Mouse (Mus musculus) liver, adult (tissue): ENCODE measurements around the gene Hoxc8.

Experiments
- GATA4 ChIP-seq: IDR thresholded peaks from 2 replicates; pipeline ENCODE4 v1.6.1; 2014; ENCODE audit warnings: mild to moderate bottlenecking, low read length; ENCODE audit not compliant: insufficient replicate concordance

The Hoxc8 gene

DNA sequence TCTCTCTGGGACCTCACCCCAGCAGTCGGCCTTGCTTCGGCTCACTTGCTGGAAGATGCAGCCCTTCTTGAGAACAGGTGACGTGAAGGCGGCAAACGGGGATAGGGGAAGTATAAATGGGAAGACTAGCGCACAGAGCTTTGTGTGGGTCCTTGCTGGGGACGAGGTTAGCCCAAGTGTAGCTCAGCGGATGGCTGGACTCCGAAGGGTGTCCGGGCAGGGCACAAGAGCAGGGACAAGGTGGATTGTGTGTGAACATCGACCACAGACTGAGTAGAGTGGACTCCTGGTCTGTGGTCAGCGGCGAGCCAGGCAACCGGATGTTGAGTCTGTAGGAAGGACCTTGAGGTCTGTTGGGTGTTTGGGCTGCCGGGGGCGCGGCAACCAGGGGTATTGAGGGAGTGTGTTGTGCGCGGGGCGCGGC lies 14.7 kb upstream of the Hoxc8 start:
- TF ChIP-seq GATA4: no peak

DNA sequence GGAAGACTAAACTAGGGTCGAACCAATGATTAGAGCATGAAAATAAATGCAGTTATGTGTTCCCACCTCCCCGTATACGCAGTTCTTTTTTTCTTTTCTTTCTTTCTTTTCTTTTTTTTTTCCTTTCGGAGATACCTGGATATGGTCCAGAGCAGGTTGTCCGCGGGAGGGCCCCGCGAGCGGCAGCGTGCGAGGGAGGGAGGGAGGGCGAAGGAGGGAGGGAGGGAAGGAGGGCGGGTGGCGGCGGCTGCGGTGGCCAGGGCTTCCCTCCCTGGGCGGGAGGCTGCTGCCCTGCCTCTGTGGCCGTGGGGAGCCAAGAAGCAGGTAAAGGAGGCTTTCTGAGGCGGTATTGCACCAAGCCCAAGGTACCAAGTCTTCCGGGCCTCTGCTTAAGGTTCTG lies 14.2 kb upstream of the Hoxc8 start, which contains the start of gene Hoxc9:
Gene Hoxc9, plus strand, starts transcription at position 269 of the 400 bp plus-strand sequence.
- no peak for TF ChIP-seq GATA4

DNA sequence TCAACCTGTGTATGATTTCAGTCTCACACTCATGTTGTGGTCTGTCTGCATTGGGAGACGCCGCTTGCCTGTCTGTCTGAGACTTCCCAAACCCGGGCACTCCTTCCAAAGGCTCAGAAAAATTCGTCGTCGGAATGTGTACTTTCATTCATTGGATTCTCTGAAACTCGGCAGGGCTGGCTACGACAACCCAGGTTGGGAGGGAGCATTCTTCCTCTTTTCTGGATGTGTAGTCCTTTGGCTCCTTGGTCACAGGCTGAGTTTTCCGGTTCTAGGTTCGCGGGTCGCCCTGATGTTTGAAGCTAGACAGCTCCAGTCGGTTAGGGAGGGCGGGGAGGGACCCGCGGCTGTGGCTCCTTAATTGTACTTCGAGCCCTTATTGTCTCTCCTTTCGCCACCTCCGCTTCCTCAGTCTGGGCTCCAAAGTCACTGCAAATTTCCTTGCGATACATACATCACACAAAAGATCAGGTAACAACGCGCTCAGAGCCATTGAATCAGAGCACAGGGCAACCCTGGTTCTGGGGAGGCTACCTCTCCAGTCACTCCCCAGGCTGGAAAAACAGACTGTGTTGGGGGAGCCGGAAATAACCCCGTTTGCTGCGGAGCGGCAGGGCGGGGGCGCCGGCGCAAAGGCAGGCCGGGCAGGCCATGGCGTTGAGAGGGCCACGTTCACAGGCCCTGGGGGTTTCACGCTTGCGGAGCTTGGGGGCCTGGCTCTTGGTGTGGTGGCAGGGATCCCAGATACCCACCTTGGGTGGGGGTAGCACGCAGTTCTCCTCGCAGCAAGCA lies 13.6 kb upstream of the Hoxc8 start:
- TF ChIP-seq GATA4: no peak

DNA sequence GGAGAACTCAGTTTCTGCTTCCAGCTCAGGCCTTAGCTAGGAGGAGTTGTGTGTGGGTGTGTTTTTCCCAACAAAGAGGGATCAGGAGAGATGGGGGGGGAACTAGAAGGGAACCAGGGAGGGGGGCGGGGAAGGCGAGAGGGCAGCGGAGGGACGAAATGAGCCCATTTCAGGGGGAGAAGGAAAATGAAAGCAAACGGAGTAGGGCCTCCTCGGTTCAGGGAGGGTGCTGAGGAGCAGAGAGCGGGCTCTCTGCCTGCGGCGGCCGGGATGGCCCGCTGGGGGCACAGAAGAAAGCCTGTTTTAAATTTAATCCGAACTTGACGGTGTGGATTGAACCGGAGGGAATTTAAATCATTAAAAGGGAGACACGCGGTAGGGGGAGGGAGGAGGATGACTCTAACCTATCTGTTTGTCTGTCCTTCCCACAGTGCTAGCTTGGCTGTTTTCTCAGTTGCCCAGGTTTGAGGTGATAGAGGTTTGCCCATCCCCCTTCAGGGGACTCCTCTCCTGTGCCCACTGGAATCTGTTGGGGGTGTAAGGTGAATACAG lies 12.9 kb upstream of the Hoxc8 start:
- TF ChIP-seq GATA4: no peak

DNA sequence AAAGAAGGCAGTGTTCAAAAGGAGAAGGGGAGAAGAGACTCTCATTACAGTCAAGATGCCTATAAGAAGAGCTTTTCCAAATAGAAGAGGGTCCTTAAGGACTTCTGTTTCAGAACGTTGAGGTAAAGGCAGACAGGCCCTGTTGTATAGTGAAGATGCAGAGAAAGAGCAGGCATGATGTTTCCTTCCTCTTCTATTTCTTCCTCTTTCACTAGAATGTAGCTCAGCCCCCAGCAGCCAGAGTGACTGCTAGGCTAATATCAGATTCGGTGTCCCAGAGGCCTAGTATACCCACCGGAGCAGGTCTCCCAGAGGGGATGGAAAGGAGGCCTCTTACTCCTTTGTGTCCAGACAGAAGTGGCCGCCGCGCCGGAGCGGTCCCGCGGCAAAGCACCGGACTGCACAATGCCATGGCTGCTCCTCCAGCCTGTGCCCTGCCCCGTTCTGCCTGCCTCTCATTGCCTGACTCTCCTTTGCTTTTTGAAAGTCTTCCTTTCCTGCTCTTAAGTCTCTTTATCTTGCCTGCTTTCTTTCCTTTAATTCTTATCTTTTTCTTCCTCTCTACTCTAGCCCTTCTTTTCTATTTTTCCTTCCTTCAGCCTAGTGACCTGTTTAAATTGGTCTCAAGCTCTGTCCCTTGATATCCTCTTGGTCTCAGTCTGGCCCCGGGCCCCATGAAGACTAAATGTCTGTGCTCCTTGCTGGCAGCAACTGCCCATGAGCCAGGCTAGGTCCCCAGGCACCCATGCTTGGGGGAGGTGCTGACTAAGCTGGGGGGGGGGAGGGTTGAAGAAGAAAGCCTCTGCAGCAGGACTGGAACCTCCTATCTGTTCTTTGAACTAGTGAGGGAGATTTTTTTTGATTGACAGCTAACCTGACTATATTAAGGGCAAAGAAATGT lies 11.5 kb upstream of the Hoxc8 start:
- no peak for TF ChIP-seq GATA4

DNA sequence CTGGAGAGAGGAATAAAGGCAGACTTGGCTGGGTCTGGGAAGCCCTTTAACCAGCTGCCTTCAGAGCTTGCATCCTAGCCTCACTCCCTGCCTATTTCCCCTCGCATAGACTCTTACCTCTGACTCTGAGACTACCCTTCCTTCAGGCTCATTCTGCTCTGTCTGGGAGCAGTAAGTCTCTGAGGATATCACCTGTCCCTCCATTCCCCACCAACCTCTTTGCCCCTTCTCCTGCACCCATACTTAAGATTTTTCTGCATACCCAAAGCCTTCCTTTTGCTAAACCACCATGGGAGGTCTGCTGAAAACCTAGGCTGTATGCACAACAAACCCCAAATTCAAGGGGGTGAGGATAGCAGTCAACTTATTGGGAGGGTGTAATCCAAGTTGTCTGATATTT lies 10.5 kb upstream of the Hoxc8 start:
- no peak for TF ChIP-seq GATA4

DNA sequence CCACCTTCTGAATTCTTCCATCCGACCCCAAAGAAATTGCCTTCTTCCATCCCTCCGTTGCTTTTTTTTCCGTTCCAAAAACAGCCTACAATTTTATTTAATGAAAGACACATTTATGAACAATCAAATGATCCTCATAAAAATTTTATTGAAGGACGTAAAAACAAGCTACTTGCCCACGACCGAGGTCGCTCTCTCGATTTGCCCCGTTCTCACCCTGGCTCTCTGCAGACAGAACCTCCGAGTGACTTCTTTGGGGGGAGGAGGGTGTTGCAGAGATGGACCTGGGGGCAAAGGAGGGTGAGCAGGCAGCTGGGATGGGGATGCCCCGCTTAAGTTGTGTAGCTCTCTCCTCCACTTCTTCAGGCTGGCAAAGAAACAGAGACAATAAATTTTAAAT lies 10.1 kb upstream of the Hoxc8 start:
- TF ChIP-seq GATA4: no peak

DNA sequence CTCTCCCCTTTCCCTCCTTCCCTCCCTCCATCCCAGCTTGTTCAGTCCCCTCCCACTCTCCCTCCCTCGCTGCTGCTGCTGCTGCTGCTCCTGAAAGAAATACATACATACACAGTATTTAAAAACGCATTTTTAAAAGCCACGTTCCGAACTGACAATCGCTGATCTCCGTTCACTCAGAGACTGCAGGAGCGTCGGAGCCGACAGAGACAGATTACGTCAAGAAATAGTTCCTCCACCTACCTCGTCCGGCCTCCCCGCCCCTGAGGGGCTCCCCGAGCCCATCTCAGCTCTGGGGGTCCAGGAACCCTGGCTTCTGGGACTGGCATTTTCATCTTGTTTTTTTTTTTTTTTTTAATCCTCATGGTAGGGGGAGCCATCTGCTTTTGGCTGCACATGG lies 9.5 kb upstream of the Hoxc8 start:
- TF ChIP-seq GATA4: no peak

DNA sequence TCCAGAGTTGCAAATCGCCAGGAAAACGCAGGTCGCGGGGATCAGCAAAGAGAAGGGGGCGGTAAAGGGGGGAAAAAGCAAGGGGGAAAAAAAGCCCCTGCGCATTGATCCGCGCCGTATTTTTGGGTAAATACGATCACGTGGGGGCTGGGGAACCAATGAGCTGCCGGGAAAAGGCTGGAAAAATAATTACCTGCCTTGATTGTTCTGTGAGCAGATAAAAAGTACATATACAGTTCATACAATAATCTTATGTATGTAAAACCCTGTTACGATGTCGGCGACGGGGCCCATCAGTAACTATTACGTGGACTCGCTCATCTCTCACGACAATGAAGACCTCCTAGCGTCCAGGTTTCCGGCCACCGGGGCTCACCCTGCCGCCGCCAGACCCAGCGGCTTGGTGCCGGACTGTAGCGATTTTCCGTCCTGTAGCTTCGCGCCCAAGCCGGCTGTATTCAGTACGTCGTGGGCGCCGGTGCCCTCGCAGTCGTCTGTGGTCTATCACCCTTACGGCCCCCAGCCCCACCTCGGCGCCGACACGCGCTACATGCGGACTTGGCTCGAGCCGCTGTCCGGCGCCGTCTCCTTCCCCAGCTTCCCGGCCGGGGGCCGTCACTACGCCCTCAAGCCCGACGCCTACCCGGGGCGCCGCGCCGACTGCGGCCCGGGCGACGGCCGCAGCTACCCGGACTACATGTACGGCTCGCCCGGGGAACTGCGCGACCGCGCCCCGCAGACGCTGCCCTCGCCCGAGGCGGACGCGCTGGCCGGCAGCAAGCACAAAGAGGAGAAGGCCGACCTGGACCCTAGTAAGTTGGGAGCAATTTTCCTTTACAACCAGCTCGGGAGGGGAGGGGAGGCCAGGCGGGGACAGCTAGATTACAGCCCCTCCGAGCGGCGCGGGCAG lies 8.8 kb upstream of the Hoxc8 start:
- TF ChIP-seq GATA4: no peak

DNA sequence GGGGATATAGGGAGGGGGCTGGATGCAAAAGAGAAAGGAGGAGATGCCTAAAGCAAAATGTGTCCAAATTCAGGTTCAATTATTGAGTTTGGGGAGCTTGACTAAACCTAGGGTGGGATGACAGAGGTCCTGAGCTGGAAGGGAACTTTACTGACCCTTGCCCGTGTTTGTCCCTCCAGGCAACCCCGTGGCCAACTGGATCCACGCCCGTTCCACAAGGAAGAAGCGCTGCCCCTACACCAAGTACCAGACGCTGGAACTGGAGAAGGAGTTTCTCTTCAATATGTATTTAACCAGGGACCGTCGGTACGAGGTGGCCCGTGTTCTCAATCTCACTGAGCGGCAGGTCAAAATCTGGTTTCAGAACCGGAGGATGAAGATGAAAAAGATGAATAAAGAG lies 6.7 kb upstream of the Hoxc8 start:
- no peak for TF ChIP-seq GATA4

DNA sequence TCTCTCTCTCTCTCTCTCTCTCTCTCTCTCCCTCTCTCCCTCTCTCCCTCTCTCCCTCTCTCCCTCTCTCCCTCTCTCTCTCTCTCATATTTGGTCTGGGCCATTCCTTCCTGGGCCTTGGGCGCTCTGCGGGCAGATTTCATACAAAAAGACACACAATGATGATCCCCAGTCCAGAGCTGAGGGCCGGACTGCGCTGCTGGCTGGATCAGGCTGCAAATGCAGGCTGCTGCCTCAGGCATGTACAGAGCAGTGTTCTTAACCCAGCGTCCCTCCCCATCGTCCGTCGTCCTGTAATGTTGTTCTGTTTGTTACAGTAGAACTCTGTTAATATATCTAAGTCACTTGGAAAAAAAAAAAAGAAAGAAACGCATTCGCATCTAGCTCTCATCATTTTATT lies 5.9 kb upstream of the Hoxc8 start:
- TF ChIP-seq GATA4: no peak

DNA sequence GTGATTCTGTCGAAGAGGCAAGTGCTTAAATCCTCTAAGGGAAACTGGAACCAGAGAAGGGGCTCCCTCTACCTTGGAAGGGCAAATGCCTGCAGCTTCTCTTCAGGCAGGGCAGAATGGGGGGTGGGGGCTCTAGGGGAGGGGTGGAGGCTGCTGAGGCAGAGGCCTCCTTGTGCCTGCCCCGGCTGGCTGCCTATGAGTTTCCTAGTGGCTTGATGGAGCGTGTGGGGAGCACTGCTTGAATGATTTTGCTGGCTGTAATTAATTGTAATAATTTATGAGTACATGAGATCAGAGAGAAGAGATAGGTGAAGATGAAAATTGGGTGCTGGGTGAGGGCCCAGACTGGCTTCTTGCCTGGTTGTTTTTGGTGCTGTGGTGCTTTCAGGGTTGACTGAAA lies 5.5 kb upstream of the Hoxc8 start:
- no peak for TF ChIP-seq GATA4

DNA sequence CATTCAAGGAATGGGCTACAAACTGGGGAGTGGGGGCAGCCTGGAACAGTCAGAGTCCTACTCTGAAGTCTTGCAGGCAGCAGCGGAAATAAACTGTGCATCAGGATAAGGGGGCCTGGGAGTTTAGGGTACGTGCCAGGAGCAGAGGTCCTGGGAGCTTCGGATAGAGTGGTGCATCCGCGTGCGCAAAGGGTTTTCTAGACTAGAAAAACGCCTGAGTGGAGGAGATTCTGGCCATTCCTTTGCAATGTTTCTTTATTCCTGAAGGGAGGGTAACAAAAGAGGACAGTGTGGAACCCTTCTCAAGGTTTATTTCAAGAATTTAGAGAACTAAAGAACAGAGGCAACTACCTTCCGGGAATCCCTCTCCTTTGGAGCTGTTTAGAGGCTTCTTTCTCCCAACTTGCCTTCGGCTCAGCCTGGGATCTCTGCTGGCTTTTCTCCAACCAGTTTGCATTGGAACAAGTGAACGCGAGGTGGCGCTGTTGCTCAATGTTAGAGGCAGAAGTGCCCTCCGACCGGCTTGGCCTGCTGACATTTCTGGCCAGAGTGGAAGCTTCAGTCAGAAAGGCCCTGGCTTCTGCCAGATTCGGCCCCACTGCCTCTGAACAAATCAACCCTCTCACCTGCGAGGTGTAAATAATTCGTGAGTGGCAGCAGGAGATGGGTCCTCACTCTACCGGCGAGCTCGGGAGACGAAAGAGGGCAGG lies 3.1 kb upstream of the Hoxc8 start:
- no peak for TF ChIP-seq GATA4

DNA sequence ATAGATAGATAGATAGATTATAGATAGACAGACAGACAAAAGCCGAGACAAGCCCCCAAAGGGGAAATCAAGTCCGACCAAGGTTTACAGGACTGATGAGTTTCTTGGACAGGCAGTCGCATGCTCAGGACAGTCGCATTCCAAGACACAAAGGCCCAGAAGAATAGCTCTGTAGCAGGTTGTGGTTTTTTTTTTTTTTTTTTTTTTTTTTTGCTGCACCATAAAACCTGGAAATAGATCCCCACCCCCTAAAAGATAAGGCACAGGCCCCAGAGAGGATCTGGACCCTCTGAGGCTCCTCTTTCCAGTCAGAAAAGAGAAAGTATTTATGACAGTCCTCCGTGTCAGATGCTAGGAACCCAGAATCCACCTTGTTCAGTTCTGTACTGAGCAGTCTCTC lies 2.3 kb upstream of the Hoxc8 start:
- TF ChIP-seq GATA4: no peak
